Mouse (Mus musculus): ENCODE measurements around the gene Hs6st2. TPM values are rescaled to one million over a fixed set of nuclear protein-coding genes. Genes with fewer than 3 reads are reported as not detected.

Hs6st2 gene
- polyA plus RNA-seq, 1 experiment from 2014 or later: 0.27 TPM

GRCm38 (mm10) chrX:51592751-51593150 lies 88.9 kb downstream of the Hs6st2 start:
- H3K4me1 ChIP-seq (ENCODE audit: insufficient read depth): no peaks in the 10 kb centered on the region
- no peak for ATAC-seq
- no peak overlapping the region for H3K4me3 ChIP-seq (ENCODE audit: low read depth, low read length)
- DNase-seq: no peak
- H3K9me3 ChIP-seq (ENCODE audit: low read length): no peaks in the 10 kb centered on the region
- H3K27ac ChIP-seq (ENCODE audit: low read depth): no peak overlapping the region
- no peak for TF ChIP-seq CTCF (IDR thresholded peaks at IDR 0.05; ENCODE audit: low read depth)
- no peak for TF ChIP-seq EP300 (IDR thresholded peaks at IDR 0.05; ENCODE audit: low read depth)
- H3K36me3 ChIP-seq (replicated peaks; ENCODE audit: insufficient read depth, low read length): no peaks in the 10 kb centered on the region
- H3K4me2 ChIP-seq (ENCODE audit: low read depth, low read length): no peak overlapping the region
- no peak overlapping the region for H3K9ac ChIP-seq (replicated peaks)
- no peaks in the 10 kb centered on the region; the same call in 1 of the 2 replicates for H3K27me3 ChIP-seq (ENCODE audit: insufficient read depth, low read length)
- WGBS (ENCODE audit: insufficient replicate concordance): 90% methylated on average over 1 of the region's 1 CpGs

- TF ChIP-seq CTCF (IDR thresholded peaks at IDR 0.05; ENCODE audit: low read depth): no peak
- no peak for TF ChIP-seq EP300 (IDR thresholded peaks at IDR 0.05; ENCODE audit: low read depth)
- H3K27ac ChIP-seq (ENCODE audit: low read depth): no peak overlapping the region
- no peak overlapping the region for H3K4me3 ChIP-seq (ENCODE audit: low read depth, low read length)
- no peaks in the 10 kb centered on the region for H3K9me3 ChIP-seq (ENCODE audit: low read length)
- no peaks in the 10 kb centered on the region for H3K4me1 ChIP-seq (ENCODE audit: insufficient read depth)
- ATAC-seq (no peak), DNase-seq (no peak)
- no peaks in the 10 kb centered on the region for H3K36me3 ChIP-seq (replicated peaks; ENCODE audit: insufficient read depth, low read length)
- H3K9ac ChIP-seq (replicated peaks): no peak overlapping the region
- no peaks in the 10 kb centered on the region; the same call in 1 of the 2 replicates for H3K27me3 ChIP-seq (ENCODE audit: insufficient read depth, low read length)
- WGBS (ENCODE audit: insufficient replicate concordance): 71% methylated on average over 8 of the region's 8 CpGs
- H3K4me2 ChIP-seq (ENCODE audit: low read depth, low read length): no peak overlapping the region
Observed at GRCm38 (mm10) chrX:51590448-51591010, 91.1 kb downstream of the Hs6st2 start.

GRCm38 (mm10) chrX:51585444-51585843 lies 96.2 kb downstream of the Hs6st2 start:
- H3K9ac ChIP-seq (replicated peaks): no peak overlapping the region
- H3K4me2 ChIP-seq (ENCODE audit: low read depth, low read length): no peak overlapping the region
- no peaks in the 10 kb centered on the region for H3K27me3 ChIP-seq (ENCODE audit: insufficient read depth, low read length)
- ATAC-seq (no peak), DNase-seq (no peak)
- 71% methylated on average over 3 of the region's 3 CpGs for WGBS (ENCODE audit: insufficient replicate concordance)
- H3K4me3 ChIP-seq (ENCODE audit: low read depth, low read length): no peak overlapping the region
- no peaks in the 10 kb centered on the region for H3K9me3 ChIP-seq (ENCODE audit: low read length)
- TF ChIP-seq CTCF (IDR thresholded peaks at IDR 0.05; ENCODE audit: low read depth) (no peak), EP300 (IDR thresholded peaks at IDR 0.05; ENCODE audit: low read depth) (no peak)
- no peaks in the 10 kb centered on the region for H3K36me3 ChIP-seq (replicated peaks; ENCODE audit: insufficient read depth, low read length)
- no peak overlapping the region for H3K27ac ChIP-seq (ENCODE audit: low read depth)
- no peaks in the 10 kb centered on the region for H3K4me1 ChIP-seq (ENCODE audit: insufficient read depth)

GRCm38 (mm10) chrX:51581704-51582103 lies 100.0 kb downstream of the Hs6st2 start:
- Histone ChIP-seq H3K27ac (ENCODE audit: low read depth) (no peak overlapping the region), H3K9ac (replicated peaks) (no peak overlapping the region), H3K4me3 (ENCODE audit: low read depth, low read length) (no peak overlapping the region), H3K4me2 (ENCODE audit: low read depth, low read length) (no peak overlapping the region), H3K36me3 (replicated peaks; ENCODE audit: insufficient read depth, low read length) (no peaks in the 10 kb centered on the region), H3K4me1 (ENCODE audit: insufficient read depth) (no peaks in the 10 kb centered on the region), H3K9me3 (ENCODE audit: low read length) (no peaks in the 10 kb centered on the region), H3K27me3 (ENCODE audit: insufficient read depth, low read length) (no peaks in the 10 kb centered on the region)
- DNase-seq (no peak), ATAC-seq (no peak)
- TF ChIP-seq EP300 (IDR thresholded peaks at IDR 0.05; ENCODE audit: low read depth) (no peak), CTCF (IDR thresholded peaks at IDR 0.05; ENCODE audit: low read depth) (no peak)
- 54% methylated on average over 3 of the region's 3 CpGs for WGBS (ENCODE audit: insufficient replicate concordance)

GRCm38 (mm10) chrX:51561880-51562279 lies 119.8 kb downstream of the Hs6st2 start:
- H3K4me3 ChIP-seq (ENCODE audit: low read depth, low read length): no peak overlapping the region
- no peaks in the 10 kb centered on the region for H3K36me3 ChIP-seq (replicated peaks; ENCODE audit: insufficient read depth, low read length)
- no peaks in the 10 kb centered on the region for H3K9me3 ChIP-seq (ENCODE audit: low read length)
- 59% methylated on average over 1 of the region's 1 CpGs for WGBS (ENCODE audit: insufficient replicate concordance)
- no peak overlapping the region for H3K4me2 ChIP-seq (ENCODE audit: low read depth, low read length)
- H3K27ac ChIP-seq (ENCODE audit: low read depth): no peak overlapping the region
- H3K27me3 ChIP-seq (ENCODE audit: insufficient read depth, low read length): no peaks in the 10 kb centered on the region
- TF ChIP-seq CTCF (IDR thresholded peaks at IDR 0.05; ENCODE audit: low read depth): no peak
- TF ChIP-seq EP300 (IDR thresholded peaks at IDR 0.05; ENCODE audit: low read depth): no peak
- no peak overlapping the region for H3K9ac ChIP-seq (replicated peaks)
- DNase-seq: no peak
- no peak for ATAC-seq
- no peaks in the 10 kb centered on the region for H3K4me1 ChIP-seq (ENCODE audit: insufficient read depth)

GRCm38 (mm10) chrX:51539626-51540025 lies 142.0 kb downstream of the Hs6st2 start:
- no peak overlapping the region for H3K4me2 ChIP-seq (ENCODE audit: low read depth, low read length)
- H3K9ac ChIP-seq (replicated peaks): no peak overlapping the region
- no peaks in the 10 kb centered on the region for H3K9me3 ChIP-seq (ENCODE audit: low read length)
- DNase-seq (no peak), ATAC-seq (no peak)
- H3K27ac ChIP-seq (ENCODE audit: low read depth): no peak overlapping the region
- no peaks in the 10 kb centered on the region for H3K27me3 ChIP-seq (ENCODE audit: insufficient read depth, low read length)
- TF ChIP-seq EP300 (IDR thresholded peaks at IDR 0.05; ENCODE audit: low read depth) (no peak), CTCF (IDR thresholded peaks at IDR 0.05; ENCODE audit: low read depth) (no peak)
- H3K36me3 ChIP-seq (replicated peaks; ENCODE audit: insufficient read depth, low read length): no peaks in the 10 kb centered on the region
- H3K4me3 ChIP-seq (ENCODE audit: low read depth, low read length): no peak overlapping the region
- H3K4me1 ChIP-seq (ENCODE audit: insufficient read depth): no peaks in the 10 kb centered on the region
- 69% methylated on average over 5 of the region's 5 CpGs for WGBS (ENCODE audit: insufficient replicate concordance)

- 89% methylated on average over 3 of the region's 3 CpGs for WGBS (ENCODE audit: insufficient replicate concordance)
- Histone ChIP-seq H3K27me3 (ENCODE audit: insufficient read depth, low read length) (no peaks in the 10 kb centered on the region), H3K4me2 (ENCODE audit: low read depth, low read length) (no peak overlapping the region), H3K9me3 (ENCODE audit: low read length) (no peaks in the 10 kb centered on the region), H3K4me1 (ENCODE audit: insufficient read depth) (no peaks in the 10 kb centered on the region), H3K4me3 (ENCODE audit: low read depth, low read length) (no peak overlapping the region), H3K27ac (ENCODE audit: low read depth) (no peak overlapping the region), H3K9ac (replicated peaks) (no peak overlapping the region), H3K36me3 (replicated peaks; ENCODE audit: insufficient read depth, low read length) (no peaks in the 10 kb centered on the region)
- DNase-seq (no peak), ATAC-seq (no peak)
- TF ChIP-seq EP300 (IDR thresholded peaks at IDR 0.05; ENCODE audit: low read depth) (no peak), CTCF (IDR thresholded peaks at IDR 0.05; ENCODE audit: low read depth) (no peak)
Observed at GRCm38 (mm10) chrX:51537082-51537481, 144.6 kb downstream of the Hs6st2 start.
